Mouse (Mus musculus) layer of hippocampus, adult 8-10 months (tissue): ENCODE results near the gene Supt6. TPM values are rescaled to one million over a fixed set of nuclear protein-coding genes. Genes with fewer than 3 reads are reported as not detected.
A peak's percentile ranks its signal among the peaks of the same experiment; 100 is the strongest.
"Not testable (repeated sequence)": the region's sequence is repeated elsewhere in the genome, so short reads cannot be mapped to it uniquely, and the experiment has no call there.

Source experiments
- DNase-seq, 2 experiments: peaks; one replicate each; pipeline ENCODE4 v3.0.0; 2022; ENCODE audit warnings: low spot score in 2 of 2
- total RNA-seq, 4 experiments: library from RNA; stranded (reverse); gene quantifications; 2 replicates each; pipeline ENCODE4 v1.2.4; 2022

The Supt6 gene
- total RNA-seq, 4 experiments from 2014 or later, result 124 to 126 (median 125) TPM

- DNase-seq, result no peak
Measured at GRCm38 (mm10) chr11:78223586-78223985, 22.2 kb downstream of the Supt6 start.

GRCm38 (mm10) chr11:78215709-78216317 lies 30.0 kb downstream of the Supt6 start:
- peak in 1 of 2 experiments; percentile 56 for DNase-seq

GRCm38 (mm10) chr11:78213086-78213817 lies 32.5 kb downstream of the Supt6 start:
- DNase-seq, result no peak

GRCm38 (mm10) chr11:78211513-78211912 lies 34.3 kb downstream of the Supt6 start:
- DNase-seq, result no peak

GRCm38 (mm10) chr11:78210615-78211014 lies 35.2 kb downstream of the Supt6 start:
- DNase-seq, result no peak

GRCm38 (mm10) chr11:78209886-78210285 lies 35.9 kb downstream of the Supt6 start:
- DNase-seq, result no peak

GRCm38 (mm10) chr11:78207190-78207589 lies 38.6 kb downstream of the Supt6 start:
- no peak for DNase-seq

- DNase-seq, result no peak
Measured at GRCm38 (mm10) chr11:78205361-78206206, 40.2 kb downstream of the Supt6 start.

- no peak for DNase-seq
Measured at GRCm38 (mm10) chr11:78204287-78204686, 41.5 kb downstream of the Supt6 start.

- DNase-seq, result no peak
Measured at GRCm38 (mm10) chr11:78202372-78202771, 43.4 kb downstream of the Supt6 start.

GRCm38 (mm10) chr11:78195101-78195863 lies 50.5 kb downstream of the Supt6 start:
- DNase-seq, result no peak

- DNase-seq, result no peak
Measured at GRCm38 (mm10) chr11:78194411-78195100, 51.2 kb downstream of the Supt6 start.

GRCm38 (mm10) chr11:78193113-78193512 lies 52.7 kb downstream of the Supt6 start, which contains the start of gene Proca1:
Gene Proca1, plus strand, starts transcription at chr11:78193392.
- DNase-seq, result no peak

GRCm38 (mm10) chr11:78190041-78190440 lies 55.7 kb downstream of the Supt6 start:
- no peak for DNase-seq

GRCm38 (mm10) chr11:78189234-78190040 lies 56.4 kb downstream of the Supt6 start:
- peak; percentile 58 to 72 for DNase-seq

- DNase-seq, result peak; percentile 54 to 60
Measured at GRCm38 (mm10) chr11:78188331-78189233, 57.2 kb downstream of the Supt6 start, which contains the start of gene Rab34. Gene Rab34, plus strand, starts transcription at chr11:78188430.

- DNase-seq, result not testable (repeated sequence)
Measured at GRCm38 (mm10) chr11:78184702-78185101, 61.1 kb downstream of the Supt6 start.

GRCm38 (mm10) chr11:78183884-78184514 lies 61.8 kb downstream of the Supt6 start:
- DNase-seq, result no peak
